Mouse (Mus musculus): ENCODE data around the gene Slc4a5.

Gene Slc4a5

GRCm38 (mm10) chr6:83352666-83353410 is 133.2 kb downstream of the Slc4a5 start:
- no peak for DNase-seq

Measured in lung, postnatal 36 days (tissue).